Mouse (Mus musculus): ENCODE results near the gene Tmub1. TPM values are rescaled to one million over a fixed set of nuclear protein-coding genes. Genes with fewer than 3 reads are reported as not detected.

Tmub1 gene
- polyA plus RNA-seq, 1 experiment from 2014 or later, result 28.6 TPM

GRCm38 (mm10) chr5:24477909-24478308, 30.3 kb upstream of the Tmub1 start:
- 93% methylated on average over 9 of the region's 9 CpGs for WGBS
- Histone ChIP-seq H3K27me3 (peaks cover 51% of the 10 kb centered on the region), H3K36me3 (replicated peaks) (peaks cover 55% of the 10 kb centered on the region), H3K9me3 (no peaks in the 10 kb centered on the region), H3K9ac (no peak overlapping the region), H3K4me1 (peaks cover 58% of the 10 kb centered on the region), H3K27ac (no peak overlapping the region), H3K4me3 (replicated peaks) (no peak overlapping the region), H3K4me2 (no peak overlapping the region)
- no peak for ATAC-seq (ENCODE audit: low FRiP score)

GRCm38 (mm10) chr5:24475476-24476241, 28.0 kb upstream of the Tmub1 start:
- Histone ChIP-seq H3K27me3 (peaks cover 53% of the 10 kb centered on the region), H3K36me3 (replicated peaks) (peaks cover 41% of the 10 kb centered on the region), H3K9ac (no peak overlapping the region), H3K9me3 (no peaks in the 10 kb centered on the region), H3K4me1 (peaks cover 47% of the 10 kb centered on the region), H3K27ac (no peak overlapping the region), H3K4me2 (peak overlapping the region; percentile 63; the same call in 1 of the 2 replicates), H3K4me3 (replicated peaks) (no peak overlapping the region)
- no peak for ATAC-seq (ENCODE audit: low FRiP score)
- 78% methylated on average over 6 of the region's 6 CpGs for WGBS

- H3K4me1 ChIP-seq, result peaks cover 39% of the 10 kb centered on the region
- ATAC-seq (ENCODE audit: low FRiP score), result peak; percentile 16; the same call in 1 of the 2 replicates
Observed at GRCm38 (mm10) chr5:24474723-24475261, 27.1 kb upstream of the Tmub1 start.

GRCm38 (mm10) chr5:24474025-24474722, 26.5 kb upstream of the Tmub1 start:
- H3K27ac ChIP-seq, result no peak overlapping the region
- peak overlapping the region; percentile 43 for H3K4me3 ChIP-seq (replicated peaks)
- peak overlapping the region; percentile 51 for H3K9ac ChIP-seq
- 2% methylated on average over 58 of the region's 77 CpGs for WGBS
- peaks cover 53% of the 10 kb centered on the region for H3K27me3 ChIP-seq
- H3K4me1 ChIP-seq, result peaks cover 40% of the 10 kb centered on the region
- H3K36me3 ChIP-seq (replicated peaks), result peaks cover 26% of the 10 kb centered on the region
- ATAC-seq (ENCODE audit: low FRiP score), result peak; percentile 50
- no peaks in the 10 kb centered on the region for H3K9me3 ChIP-seq
- H3K4me2 ChIP-seq, result peak overlapping the region; percentile 63

More at GRCm38 (mm10) chr5:24474723-24475261, 27.1 kb upstream of the Tmub1 start:
- no peak overlapping the region for H3K27ac ChIP-seq
- peaks cover 32% of the 10 kb centered on the region for H3K36me3 ChIP-seq (replicated peaks)
- H3K4me2 ChIP-seq, result peak overlapping the region; percentile 63
- H3K27me3 ChIP-seq, result peaks cover 53% of the 10 kb centered on the region
- no peaks in the 10 kb centered on the region for H3K9me3 ChIP-seq
- WGBS, result 3% methylated on average over 67 of the region's 67 CpGs
- H3K4me3 ChIP-seq (replicated peaks), result peak overlapping the region; percentile 43
- peak overlapping the region; percentile 51 for H3K9ac ChIP-seq

- Histone ChIP-seq H3K4me2 (no peak overlapping the region), H3K9ac (no peak overlapping the region)
Observed at GRCm38 (mm10) chr5:24472884-24473619, 25.4 kb upstream of the Tmub1 start.

GRCm38 (mm10) chr5:24470600-24470999, 22.9 kb upstream of the Tmub1 start:
- Histone ChIP-seq H3K27me3 (peaks cover 37% of the 10 kb centered on the region), H3K4me2 (no peak overlapping the region), H3K27ac (no peak overlapping the region), H3K4me3 (replicated peaks) (no peak overlapping the region), H3K9ac (no peak overlapping the region), H3K9me3 (no peaks in the 10 kb centered on the region), H3K36me3 (replicated peaks) (no peaks in the 10 kb centered on the region; the same call in 1 of the 2 replicates), H3K4me1 (peaks cover 63% of the 10 kb centered on the region)
- 16% methylated on average over 5 of the region's 5 CpGs for WGBS
- ATAC-seq (ENCODE audit: low FRiP score), result peak; percentile 71; the same call in 1 of the 2 replicates

More at GRCm38 (mm10) chr5:24472884-24473619, 25.4 kb upstream of the Tmub1 start:
- 18% methylated on average over 7 of the region's 7 CpGs for WGBS
- peaks cover 15% of the 10 kb centered on the region for H3K36me3 ChIP-seq (replicated peaks)
- no peak for ATAC-seq (ENCODE audit: low FRiP score)
- H3K9me3 ChIP-seq, result no peaks in the 10 kb centered on the region
- H3K4me1 ChIP-seq, result peaks cover 46% of the 10 kb centered on the region
- H3K27me3 ChIP-seq, result peaks cover 52% of the 10 kb centered on the region
- H3K4me3 ChIP-seq (replicated peaks), result no peak overlapping the region
- no peak overlapping the region for H3K27ac ChIP-seq

- Histone ChIP-seq H3K36me3 (replicated peaks) (peaks cover under 1% of the 10 kb centered on the region; the same call in 1 of the 2 replicates), H3K4me2 (no peak overlapping the region), H3K9me3 (no peaks in the 10 kb centered on the region), H3K9ac (no peak overlapping the region), H3K27ac (no peak overlapping the region), H3K4me3 (replicated peaks) (no peak overlapping the region), H3K27me3 (peaks cover under 1% of the 10 kb centered on the region; the same call in 1 of the 2 replicates), H3K4me1 (peaks cover 38% of the 10 kb centered on the region)
- no peak for ATAC-seq (ENCODE audit: low FRiP score)
- 40% methylated on average over 12 of the region's 12 CpGs for WGBS
Observed at GRCm38 (mm10) chr5:24466762-24467161, 19.1 kb upstream of the Tmub1 start.

- 0 out of 2 replicates have a peak overlapping the region, but pooled peaks have one; percentile 21 for H3K9ac ChIP-seq
- no peaks in the 10 kb centered on the region for H3K27me3 ChIP-seq
- WGBS, result 57% methylated on average over 7 of the region's 7 CpGs
- peak overlapping the region; percentile 42; the same call in 1 of the 2 replicates for H3K27ac ChIP-seq
- H3K9me3 ChIP-seq, result no peaks in the 10 kb centered on the region
- H3K4me2 ChIP-seq, result peak overlapping the region; percentile 99; the same call in 1 of the 2 replicates
- no peak for ATAC-seq (ENCODE audit: low FRiP score)
- peaks cover 48% of the 10 kb centered on the region for H3K4me1 ChIP-seq
- peaks cover 21% of the 10 kb centered on the region for H3K36me3 ChIP-seq (replicated peaks)
- H3K4me3 ChIP-seq (replicated peaks), result no peak overlapping the region
Observed at GRCm38 (mm10) chr5:24455613-24456012, 8.0 kb upstream of the Tmub1 start.

GRCm38 (mm10) chr5:24455076-24455475, 7.4 kb upstream of the Tmub1 start:
- Histone ChIP-seq H3K9me3 (no peaks in the 10 kb centered on the region), H3K4me3 (replicated peaks) (no peak overlapping the region), H3K4me2 (peak overlapping the region; percentile 99), H3K27me3 (peaks cover 2% of the 10 kb centered on the region), H3K27ac (peak overlapping the region; percentile 42; the same call in 1 of the 2 replicates), H3K4me1 (peaks cover 48% of the 10 kb centered on the region), H3K36me3 (replicated peaks) (peaks cover 16% of the 10 kb centered on the region), H3K9ac (no peak overlapping the region)
- no peak for ATAC-seq (ENCODE audit: low FRiP score)
- WGBS, result 61% methylated on average over 3 of the region's 3 CpGs

- ATAC-seq (ENCODE audit: low FRiP score), result no peak
- Histone ChIP-seq H3K4me2 (peak overlapping the region; percentile 99), H3K4me3 (replicated peaks) (peak overlapping the region; percentile 94), H3K27me3 (peaks cover 8% of the 10 kb centered on the region), H3K9ac (peak overlapping the region; percentile 98), H3K36me3 (replicated peaks) (peaks cover 13% of the 10 kb centered on the region), H3K27ac (peak overlapping the region; percentile 97), H3K4me1 (peaks cover 48% of the 10 kb centered on the region), H3K9me3 (no peaks in the 10 kb centered on the region)
- 11% methylated on average over 2 of the region's 2 CpGs for WGBS
Observed at GRCm38 (mm10) chr5:24453985-24454303, 6.3 kb upstream of the Tmub1 start.

- peak overlapping the region; percentile 99 for H3K4me2 ChIP-seq
- peaks cover 12% of the 10 kb centered on the region for H3K36me3 ChIP-seq (replicated peaks)
- H3K4me1 ChIP-seq, result peaks cover 48% of the 10 kb centered on the region
- ATAC-seq (ENCODE audit: low FRiP score), result peak; percentile 18; the same call in 1 of the 2 replicates
- WGBS, result 3% methylated on average over 5 of the region's 5 CpGs
- no peaks in the 10 kb centered on the region for H3K9me3 ChIP-seq
- H3K9ac ChIP-seq, result peak overlapping the region; percentile 98
- H3K27ac ChIP-seq, result peak overlapping the region; percentile 97
- peaks cover 13% of the 10 kb centered on the region for H3K27me3 ChIP-seq
- H3K4me3 ChIP-seq (replicated peaks), result peak overlapping the region; percentile 94
Observed at GRCm38 (mm10) chr5:24453283-24453984, 5.8 kb upstream of the Tmub1 start.
